Mouse (Mus musculus) hindbrain, embryonic 13.5 days (tissue): ENCODE results near the gene Thbs1. TPM values are rescaled to one million over a fixed set of nuclear protein-coding genes. Genes with fewer than 3 reads are reported as not detected.

ENCODE experiments used
- ATAC-seq: fragments of 200-750 bp; cut with Nextera tagmentation; 2 replicates; pipeline ENCODE4 v1.8.0; 2017; ENCODE audit warnings: moderate TSS enrichment; ENCODE audit not compliant: low FRiP score
- H3K27ac ChIP-seq: fragments of 300-500 bp; sonication (generic); 2 replicates; pipeline ENCODE4 v1.5.1; 2015; ENCODE audit warnings: inconsistent platforms, mild to moderate bottlenecking, moderate library complexity
- H3K27me3 ChIP-seq: fragments of 300-500 bp; sonication (generic); 2 replicates; pipeline ENCODE4 v1.6.1; 2015; ENCODE audit warnings: mild to moderate bottlenecking, inconsistent platforms
- H3K36me3 ChIP-seq: fragments of 300-500 bp; sonication (generic); 2 replicates; pipeline ENCODE4 v1.6.1; 2015; ENCODE audit warnings: mild to moderate bottlenecking, inconsistent platforms
- H3K4me1 ChIP-seq: fragments of 300-500 bp; sonication (generic); replicated peaks from 2 replicates; pipeline ENCODE4 v1.6.1; 2015; ENCODE audit warnings: inconsistent platforms
- H3K4me2 ChIP-seq: fragments of 300-500 bp; sonication (generic); 2 replicates; pipeline ENCODE4 v1.6.1; 2015; ENCODE audit warnings: inconsistent platforms, mild to moderate bottlenecking, moderate library complexity
- H3K4me3 ChIP-seq: fragments of 300-500 bp; sonication (generic); 2 replicates; pipeline ENCODE4 v1.5.1; 2015; ENCODE audit warnings: mild to moderate bottlenecking, inconsistent platforms
- H3K9ac ChIP-seq: fragments of 300-500 bp; sonication (generic); 2 replicates; pipeline ENCODE4 v1.6.1; 2015; ENCODE audit warnings: mild to moderate bottlenecking, inconsistent platforms
- H3K9me3 ChIP-seq: fragments of 300-500 bp; sonication (generic); 2 replicates; pipeline ENCODE4 v1.6.1; 2016; ENCODE audit warnings: inconsistent platforms
- WGBS: fragments of 180-500 bp; shearing (Covaris S2); methylation state at CpG from one replicate; pipeline ENCODE4 v1.1.7; 2015; 5-methylcytosine and 5-hydroxymethylcytosine counted together
- polyA plus RNA-seq: library from polyadenylated mRNA; unstranded; fragments of >200 nt; fragmentation: Nextera tagmentation; extraction: Ambion mirVana; gene quantifications from 2 replicates; pipeline ENCODE4 v1.2.1, GENCODE M21; 2015

The Thbs1 gene
- polyA plus RNA-seq, 1 experiment from 2014 or later: 8.1 TPM

DNA sequence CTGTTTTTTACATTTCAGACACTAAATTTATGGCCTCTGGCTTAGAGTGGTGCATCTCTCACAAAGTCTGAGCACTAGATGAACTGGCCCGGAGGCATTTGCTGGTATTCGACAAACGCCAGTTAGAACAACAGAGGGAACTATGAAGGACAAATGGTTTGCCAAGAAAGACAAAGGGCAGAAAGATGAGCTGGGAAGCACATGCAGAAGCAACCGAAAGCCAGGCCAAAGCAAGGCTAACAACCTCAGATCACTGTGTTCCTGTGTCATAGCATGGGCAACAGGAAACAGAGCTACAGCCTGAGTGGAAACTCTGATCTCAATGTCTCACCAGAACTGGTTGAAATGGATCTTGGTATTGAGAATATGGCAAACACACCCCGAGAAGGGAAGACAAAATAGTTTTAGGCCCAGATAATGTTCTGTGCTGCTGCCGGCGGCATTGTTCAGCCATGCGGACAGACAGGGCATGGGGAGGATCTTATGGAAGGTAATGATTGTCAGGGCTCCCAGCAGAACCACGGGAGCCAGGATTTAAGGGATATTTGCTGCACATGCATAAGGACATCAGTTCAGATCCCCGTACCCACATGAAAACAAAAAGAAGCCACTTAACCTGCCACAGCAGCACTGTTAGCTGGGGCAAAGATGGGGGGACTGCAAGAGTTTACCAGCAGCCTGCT lies 24.5 kb upstream of the Thbs1 start:
- no peak overlapping the region for H3K4me3 ChIP-seq

DNA sequence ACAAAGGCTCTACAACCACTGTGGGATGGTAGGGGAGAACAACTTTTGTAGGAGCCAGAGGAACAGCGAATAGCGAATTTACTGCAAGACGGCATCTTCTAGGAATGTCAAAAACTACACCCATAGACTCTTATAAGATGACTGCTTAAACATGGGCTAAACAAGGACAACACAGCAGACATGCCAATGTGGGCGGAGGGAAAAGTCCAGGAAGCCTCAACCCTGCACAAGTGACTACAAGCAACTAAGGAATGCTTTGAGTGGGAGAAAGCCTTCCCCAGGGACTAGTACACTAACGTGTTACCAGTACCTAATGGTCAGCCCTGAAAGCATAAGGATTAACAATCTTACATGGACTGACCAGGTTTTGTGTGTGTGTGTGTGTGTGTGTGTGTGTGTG lies 20.4 kb upstream of the Thbs1 start:
- H3K36me3 ChIP-seq: no peaks in the 10 kb centered on the region
- 92% methylated on average over 5 of the region's 5 CpGs for WGBS
- no peak for ATAC-seq

More for the DNA sequence above, 24.5 kb upstream of the Thbs1 start:
- Histone ChIP-seq H3K4me1 (no peaks in the 10 kb centered on the region), H3K36me3 (no peaks in the 10 kb centered on the region), H3K4me2 (no peak overlapping the region), H3K9me3 (no peaks in the 10 kb centered on the region), H3K27ac (no peak overlapping the region), H3K9ac (no peak overlapping the region), H3K27me3 (no peaks in the 10 kb centered on the region)
- WGBS: 71% methylated on average over 10 of the region's 10 CpGs
- no peak for ATAC-seq

DNA sequence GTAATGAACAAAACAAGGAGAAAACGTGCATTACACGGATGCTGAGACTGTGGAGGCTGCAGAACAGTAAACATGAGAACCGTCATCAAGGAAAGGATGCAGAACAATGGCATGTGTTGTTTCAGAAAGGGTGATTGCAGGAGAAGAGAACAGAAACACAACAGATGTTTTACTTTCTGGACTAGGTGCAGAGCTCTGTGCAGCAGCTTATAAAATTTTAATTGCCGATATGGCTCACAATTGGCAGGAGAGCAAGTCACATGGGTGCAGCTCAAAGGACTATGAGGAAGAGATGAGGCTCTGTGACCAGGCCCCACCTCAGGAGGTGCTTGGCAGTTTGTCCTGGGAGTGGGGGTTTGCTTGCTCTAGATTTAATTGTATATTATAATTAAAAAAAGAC lies 12.6 kb upstream of the Thbs1 start:
- no peak overlapping the region for H3K9ac ChIP-seq
- no peaks in the 10 kb centered on the region for H3K9me3 ChIP-seq
- 76% methylated on average over 4 of the region's 4 CpGs for WGBS
- no peak overlapping the region for H3K4me2 ChIP-seq
- H3K4me1 ChIP-seq: no peaks in the 10 kb centered on the region
- H3K27ac ChIP-seq: no peak overlapping the region
- H3K36me3 ChIP-seq: no peaks in the 10 kb centered on the region
- no peaks in the 10 kb centered on the region for H3K27me3 ChIP-seq
- ATAC-seq: no peak
- H3K4me3 ChIP-seq: no peak overlapping the region

More for the DNA sequence above, 20.4 kb upstream of the Thbs1 start:
- H3K4me3 ChIP-seq: no peak overlapping the region
- no peaks in the 10 kb centered on the region for H3K9me3 ChIP-seq
- H3K27ac ChIP-seq: no peak overlapping the region
- H3K9ac ChIP-seq: no peak overlapping the region
- no peak overlapping the region for H3K4me2 ChIP-seq
- H3K27me3 ChIP-seq: no peaks in the 10 kb centered on the region
- H3K4me1 ChIP-seq: no peaks in the 10 kb centered on the region

DNA sequence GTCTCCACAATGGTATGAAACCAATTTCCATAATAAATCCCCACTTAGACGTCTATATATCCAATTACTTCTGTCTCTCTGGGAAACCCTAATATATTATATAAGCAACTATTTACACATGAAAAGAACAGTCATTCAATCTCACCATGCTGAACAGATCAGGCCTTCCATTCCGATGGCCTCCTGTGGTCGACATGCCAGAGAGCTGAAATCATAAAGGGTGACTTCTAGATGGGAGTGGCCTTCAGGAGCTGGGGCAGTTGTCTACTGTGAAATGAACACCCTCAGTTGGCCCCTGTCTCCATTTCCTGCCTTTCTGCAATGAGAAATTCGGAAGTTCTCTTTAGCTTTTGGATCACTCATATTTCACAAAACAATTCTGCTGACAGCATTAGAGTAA lies 9.5 kb upstream of the Thbs1 start:
- H3K4me1 ChIP-seq: no peaks in the 10 kb centered on the region
- no peak overlapping the region for H3K4me2 ChIP-seq
- no peak overlapping the region for H3K27ac ChIP-seq
- ATAC-seq: no peak
- H3K4me3 ChIP-seq: no peak overlapping the region
- H3K36me3 ChIP-seq: no peaks in the 10 kb centered on the region
- 53% methylated on average over 4 of the region's 4 CpGs for WGBS
- no peaks in the 10 kb centered on the region for H3K27me3 ChIP-seq
- no peak overlapping the region for H3K9ac ChIP-seq
- no peaks in the 10 kb centered on the region for H3K9me3 ChIP-seq

DNA sequence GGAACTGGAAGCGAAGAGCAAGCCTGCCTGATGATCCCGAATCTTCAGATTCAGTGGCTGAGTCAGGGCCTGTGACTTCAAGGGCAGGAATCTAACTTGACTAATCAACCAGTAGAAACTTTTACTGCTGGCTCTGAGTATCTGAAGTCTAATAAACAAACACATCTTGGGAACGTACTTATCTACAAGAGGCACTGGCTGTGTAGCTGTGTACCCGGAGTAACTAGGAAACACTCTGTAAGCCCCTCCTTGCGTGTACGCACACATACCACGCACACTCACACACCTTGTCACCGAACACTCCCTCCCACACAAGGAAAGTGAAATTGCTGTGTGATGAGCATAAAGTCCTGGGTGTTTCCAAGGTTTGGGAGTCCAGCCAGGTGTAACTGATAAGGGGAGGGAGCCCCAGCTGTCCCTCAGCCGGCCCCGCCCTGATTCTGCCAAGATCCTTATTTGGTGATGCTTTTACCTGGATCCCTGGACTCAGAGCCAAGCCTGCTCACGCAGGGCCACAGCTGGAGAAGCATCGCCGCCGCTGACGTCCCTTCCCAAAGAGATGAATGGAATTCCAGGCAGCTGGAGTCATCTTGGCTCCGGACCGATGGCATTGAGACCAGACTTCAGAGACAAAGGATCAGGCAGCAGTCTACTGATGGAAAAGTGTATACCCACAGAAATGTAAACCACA lies 1.3 kb upstream of the Thbs1 start:
- Histone ChIP-seq H3K36me3 (no peaks in the 10 kb centered on the region), H3K27me3 (peaks cover 29% of the 10 kb centered on the region), H3K4me3 (peak overlapping the region; percentile 50), H3K4me2 (peak overlapping the region; percentile 85), H3K9ac (peak overlapping the region; percentile 71; the same call in 1 of the 2 replicates), H3K4me1 (peaks cover 26% of the 10 kb centered on the region), H3K9me3 (no peaks in the 10 kb centered on the region), H3K27ac (no peak overlapping the region)
- peak; percentile 55 for ATAC-seq
- WGBS: 35% methylated on average over 17 of the region's 17 CpGs

DNA sequence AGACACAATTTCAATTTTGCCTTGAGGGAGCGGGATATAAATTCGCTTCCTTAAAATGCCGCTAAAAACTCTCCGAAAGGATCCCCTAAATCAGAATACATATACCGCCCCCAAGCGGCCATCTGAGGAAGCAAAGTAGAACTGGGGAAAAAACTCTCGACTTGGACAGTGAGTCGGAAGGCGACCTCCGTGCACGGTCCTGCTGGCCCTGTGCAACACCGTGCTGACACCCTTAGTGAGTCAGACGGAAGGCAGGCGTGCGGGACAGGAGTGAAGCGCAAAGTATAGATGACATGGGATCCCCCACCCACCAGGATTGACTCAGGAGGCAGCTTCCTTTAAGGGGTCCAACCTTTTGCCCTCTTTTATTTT lies 574 bp upstream of the Thbs1 start:
- Histone ChIP-seq H3K36me3 (no peaks in the 10 kb centered on the region), H3K4me3 (peak overlapping the region; percentile 50), H3K4me1 (peaks cover 33% of the 10 kb centered on the region), H3K9ac (peak overlapping the region; percentile 71), H3K27me3 (peaks cover 29% of the 10 kb centered on the region), H3K4me2 (peak overlapping the region; percentile 85), H3K9me3 (no peaks in the 10 kb centered on the region), H3K27ac (no peak overlapping the region)
- under 1% methylated on average over 16 of the region's 16 CpGs for WGBS
- ATAC-seq: peak; percentile 82

DNA sequence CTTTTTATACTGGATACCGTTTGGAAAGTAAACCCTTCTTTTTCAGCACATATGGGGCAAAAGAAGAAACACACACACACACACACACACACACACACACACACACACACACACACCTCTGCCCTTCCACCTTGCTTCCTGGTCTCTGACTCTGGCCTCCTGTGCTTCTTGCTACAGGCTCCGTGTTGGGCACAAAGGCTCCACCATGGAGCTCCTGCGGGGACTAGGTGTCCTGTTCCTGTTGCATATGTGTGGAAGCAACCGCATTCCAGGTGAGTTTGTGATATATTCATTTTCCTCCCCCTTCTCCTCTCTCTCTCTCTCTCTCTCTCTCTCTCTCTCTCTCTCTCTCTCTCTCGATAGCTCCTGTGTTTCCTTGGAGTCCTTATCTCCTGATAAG lies 762 bp downstream of the Thbs1 start:
- Histone ChIP-seq H3K27me3 (peaks cover 29% of the 10 kb centered on the region), H3K27ac (no peak overlapping the region), H3K4me2 (peak overlapping the region; percentile 85), H3K4me3 (peak overlapping the region; percentile 50), H3K36me3 (no peaks in the 10 kb centered on the region), H3K9me3 (no peaks in the 10 kb centered on the region), H3K9ac (no peak overlapping the region), H3K4me1 (peaks cover 36% of the 10 kb centered on the region)
- no peak for ATAC-seq
- 21% methylated on average over 5 of the region's 5 CpGs for WGBS

DNA sequence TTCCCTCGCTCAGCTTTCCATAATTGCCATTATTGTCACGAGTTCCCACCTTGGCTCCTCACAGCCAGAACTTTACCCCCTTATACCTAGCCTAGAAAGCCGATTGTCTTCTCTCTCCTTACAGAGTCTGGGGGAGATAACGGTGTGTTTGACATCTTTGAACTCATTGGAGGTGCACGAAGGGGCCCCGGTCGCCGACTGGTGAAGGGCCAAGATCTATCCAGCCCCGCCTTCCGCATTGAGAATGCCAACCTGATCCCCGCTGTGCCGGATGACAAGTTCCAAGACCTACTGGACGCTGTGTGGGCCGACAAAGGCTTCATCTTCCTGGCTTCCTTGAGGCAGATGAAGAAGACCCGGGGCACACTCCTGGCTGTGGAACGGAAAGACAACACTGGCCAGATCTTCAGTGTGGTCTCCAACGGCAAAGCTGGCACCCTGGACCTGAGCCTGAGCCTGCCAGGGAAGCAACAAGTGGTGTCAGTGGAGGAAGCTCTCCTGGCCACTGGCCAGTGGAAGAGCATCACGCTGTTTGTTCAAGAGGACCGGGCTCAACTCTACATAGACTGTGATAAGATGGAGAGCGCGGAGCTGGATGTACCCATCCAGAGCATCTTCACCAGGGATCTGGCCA lies 1.3 kb downstream of the Thbs1 start:
- Histone ChIP-seq H3K27ac (no peak overlapping the region), H3K4me3 (peak overlapping the region; percentile 50), H3K4me1 (peaks cover 36% of the 10 kb centered on the region), H3K9ac (no peak overlapping the region), H3K4me2 (peak overlapping the region; percentile 85), H3K9me3 (no peaks in the 10 kb centered on the region), H3K27me3 (peaks cover 29% of the 10 kb centered on the region), H3K36me3 (no peaks in the 10 kb centered on the region)
- ATAC-seq: no peak
- 52% methylated on average over 21 of the region's 21 CpGs for WGBS

DNA sequence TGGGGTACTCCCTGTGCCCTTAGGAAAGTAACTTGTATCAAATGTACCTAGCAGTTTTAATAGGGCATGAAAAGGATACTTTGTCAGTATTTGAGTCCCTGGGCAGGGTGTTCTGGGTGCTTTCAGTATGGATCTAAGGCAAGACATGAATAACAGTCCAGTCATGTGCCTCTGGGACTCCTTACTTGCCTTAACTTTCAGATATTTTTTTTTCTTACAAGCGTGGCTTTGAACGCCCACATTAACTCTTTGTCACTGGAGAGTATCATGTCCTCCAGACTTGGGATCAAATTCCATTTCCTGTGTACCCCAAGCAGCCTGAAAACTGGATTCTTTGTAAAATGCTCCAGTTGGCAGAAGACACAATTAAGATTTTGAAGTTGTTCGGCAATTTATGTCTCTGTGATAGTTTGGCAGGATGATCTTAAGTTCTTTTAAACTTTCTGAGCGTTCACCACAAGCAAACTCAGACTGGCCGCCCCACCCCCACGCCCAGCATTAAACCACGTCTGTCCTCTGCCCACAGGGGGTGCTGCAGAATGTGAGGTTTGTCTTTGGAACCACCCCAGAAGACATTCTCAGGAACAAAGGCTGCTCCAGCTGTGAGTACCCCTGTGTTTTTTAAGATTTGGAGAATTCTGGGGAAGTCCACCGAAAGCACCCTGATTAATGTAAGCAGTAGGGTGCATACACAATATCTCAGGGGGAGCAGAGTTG lies 2.3 kb downstream of the Thbs1 start:
- no peak for ATAC-seq
- Histone ChIP-seq H3K4me2 (peak overlapping the region; percentile 85), H3K9me3 (no peaks in the 10 kb centered on the region), H3K36me3 (peaks cover 2% of the 10 kb centered on the region; the same call in 1 of the 2 replicates), H3K9ac (no peak overlapping the region), H3K27me3 (peaks cover 29% of the 10 kb centered on the region), H3K4me3 (peak overlapping the region; percentile 4; the same call in 1 of the 2 replicates), H3K4me1 (peaks cover 36% of the 10 kb centered on the region), H3K27ac (no peak overlapping the region)
- 43% methylated on average over 8 of the region's 8 CpGs for WGBS

DNA sequence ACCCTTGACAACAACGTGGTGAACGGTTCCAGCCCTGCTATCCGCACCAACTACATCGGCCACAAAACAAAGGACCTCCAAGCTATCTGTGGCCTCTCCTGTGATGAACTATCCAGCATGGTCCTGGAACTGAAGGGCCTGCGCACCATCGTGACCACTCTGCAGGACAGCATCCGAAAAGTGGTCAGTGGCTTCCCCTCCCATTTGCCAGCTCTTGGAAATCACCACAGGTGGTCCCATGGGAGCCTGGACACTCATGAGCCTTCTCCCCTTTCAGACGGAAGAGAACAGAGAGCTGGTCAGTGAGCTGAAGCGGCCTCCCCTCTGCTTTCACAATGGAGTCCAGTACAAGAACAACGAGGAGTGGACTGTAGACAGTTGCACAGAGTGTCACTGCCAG lies 3.0 kb downstream of the Thbs1 start:
- Histone ChIP-seq H3K9ac (no peak overlapping the region), H3K9me3 (no peaks in the 10 kb centered on the region), H3K27me3 (peaks cover 24% of the 10 kb centered on the region), H3K4me3 (0 out of 2 replicates have a peak overlapping the region, but pooled peaks have one; percentile 4), H3K27ac (no peak overlapping the region), H3K4me2 (peak overlapping the region; percentile 20), H3K4me1 (peaks cover 36% of the 10 kb centered on the region), H3K36me3 (peaks cover 9% of the 10 kb centered on the region)
- no peak for ATAC-seq
- 64% methylated on average over 10 of the region's 10 CpGs for WGBS

DNA sequence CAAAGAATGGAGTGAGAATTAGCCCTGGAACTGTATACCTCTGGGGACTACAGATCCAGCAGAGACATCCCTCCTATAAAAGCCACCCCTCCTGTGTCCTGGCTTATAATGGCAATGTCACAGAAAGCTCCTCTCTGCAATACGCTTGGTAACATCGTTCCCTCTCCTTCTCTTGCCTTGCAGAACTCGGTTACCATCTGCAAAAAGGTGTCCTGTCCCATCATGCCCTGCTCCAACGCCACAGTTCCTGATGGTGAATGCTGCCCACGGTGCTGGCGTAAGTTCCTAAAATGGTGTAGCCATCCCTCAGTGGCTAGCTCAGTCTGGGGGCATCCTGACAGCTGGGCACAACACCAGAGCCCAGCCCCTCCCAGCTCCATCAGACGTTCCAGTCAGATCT lies 4.0 kb downstream of the Thbs1 start:
- Histone ChIP-seq H3K4me3 (no peak overlapping the region), H3K27me3 (peaks cover 16% of the 10 kb centered on the region), H3K4me1 (peaks cover 32% of the 10 kb centered on the region), H3K9ac (no peak overlapping the region), H3K36me3 (peaks cover 15% of the 10 kb centered on the region), H3K4me2 (no peak overlapping the region), H3K27ac (no peak overlapping the region), H3K9me3 (no peaks in the 10 kb centered on the region)
- 77% methylated on average over 7 of the region's 7 CpGs for WGBS
- ATAC-seq: no peak

DNA sequence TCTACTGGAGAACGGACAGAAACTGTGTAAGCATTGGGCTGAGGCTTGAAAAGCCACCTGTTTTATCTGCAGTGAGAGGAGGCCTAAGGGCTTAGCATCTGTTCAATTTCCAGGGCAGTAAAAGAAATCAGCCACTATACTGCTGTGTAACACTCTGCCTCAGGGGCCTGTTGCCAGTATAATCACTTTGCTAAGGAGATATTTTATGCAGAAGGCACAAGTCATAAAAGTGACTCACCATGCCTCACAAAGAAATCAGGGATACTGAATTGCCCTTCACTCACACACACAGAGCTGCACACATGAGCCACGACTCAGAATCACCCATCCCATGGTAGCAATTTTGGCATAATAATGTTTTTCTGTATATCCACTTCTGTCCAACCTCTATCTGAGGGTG lies 4.5 kb downstream of the Thbs1 start:
- no peak for ATAC-seq
- peaks cover 16% of the 10 kb centered on the region for H3K27me3 ChIP-seq
- H3K4me1 ChIP-seq: peaks cover 28% of the 10 kb centered on the region
- H3K36me3 ChIP-seq: peaks cover 15% of the 10 kb centered on the region
- no peaks in the 10 kb centered on the region for H3K9me3 ChIP-seq
- H3K4me3 ChIP-seq: no peak overlapping the region
- no peak overlapping the region for H3K4me2 ChIP-seq
- WGBS: 54% methylated on average over 2 of the region's 2 CpGs
- no peak overlapping the region for H3K9ac ChIP-seq
- H3K27ac ChIP-seq: no peak overlapping the region
